Mouse (Mus musculus) megakaryocyte-erythroid progenitor cell, adult 5-6 weeks (primary cell): ENCODE measurements around the gene Ccdc60. TPM values are rescaled to one million over a fixed set of nuclear protein-coding genes. Genes with fewer than 3 reads are reported as not detected.

Experiments used
- ATAC-seq: replicated peaks from 2 replicates; pipeline ENCODE4 v1.8.0; 2016; ENCODE audit warnings: mild to moderate bottlenecking, inconsistent platforms; ENCODE audit not compliant: severe bottlenecking, poor library complexity, low FRiP score, low TSS enrichment
- total RNA-seq, 2 experiments: library from RNA; stranded (forward) in 1 of 2; stranded (reverse) in 1 of 2; fragments of 200-1000, 215-1000 nt in 1 of 2; fragments of >200 nt in 1 of 2; fragmentation: Nextera tagmentation in 1 of 2; gene quantifications; 2 replicates each; pipeline ENCODE4 v1.2.3; 2014 to 2017

Gene Ccdc60
- total RNA-seq, 2 experiments from 2014 or later, result not detected

- ATAC-seq, result no peak
Observed at GRCm38 (mm10) chr5:116084231-116084630, 204.6 kb downstream of the Ccdc60 start.

GRCm38 (mm10) chr5:116083081-116083480 lies 205.7 kb downstream of the Ccdc60 start, which contains the start of gene Tmem233:
TSS of gene Tmem233 (minus strand) at chr5:116083244.
- no peak for ATAC-seq

GRCm38 (mm10) chr5:116082241-116082900 lies 206.4 kb downstream of the Ccdc60 start:
- ATAC-seq, result no peak

GRCm38 (mm10) chr5:116081616-116082015 lies 207.2 kb downstream of the Ccdc60 start:
- no peak for ATAC-seq

- no peak for ATAC-seq
Observed at GRCm38 (mm10) chr5:116080736-116081135, 208.0 kb downstream of the Ccdc60 start.

Other genes with a start within 250 kb of the Ccdc60 start
- gene Tmem233, start 205.7 kb downstream of the Ccdc60 start, total RNA-seq (2014; fragmentation: Nextera tagmentation), result not detected in 2 replicates
- gene Tmem233, start 205.7 kb downstream of the Ccdc60 start, total RNA-seq (2017), result not detected in 2 replicates
- not detected in 2 replicates for gene Hspb8, start 133.9 kb upstream of the Ccdc60 start, total RNA-seq (2014; fragmentation: Nextera tagmentation)
- not detected in 2 replicates for gene Hspb8, start 133.9 kb upstream of the Ccdc60 start, total RNA-seq (2017)